Mouse (Mus musculus): ENCODE data around the gene Tjp3.
A peak's percentile ranks its signal among the peaks of the same experiment; 100 is the strongest.
"Not testable (repeated sequence)": the region's sequence is repeated elsewhere in the genome, so short reads cannot be mapped to it uniquely, and the experiment has no call there.

The Tjp3 gene

DNA sequence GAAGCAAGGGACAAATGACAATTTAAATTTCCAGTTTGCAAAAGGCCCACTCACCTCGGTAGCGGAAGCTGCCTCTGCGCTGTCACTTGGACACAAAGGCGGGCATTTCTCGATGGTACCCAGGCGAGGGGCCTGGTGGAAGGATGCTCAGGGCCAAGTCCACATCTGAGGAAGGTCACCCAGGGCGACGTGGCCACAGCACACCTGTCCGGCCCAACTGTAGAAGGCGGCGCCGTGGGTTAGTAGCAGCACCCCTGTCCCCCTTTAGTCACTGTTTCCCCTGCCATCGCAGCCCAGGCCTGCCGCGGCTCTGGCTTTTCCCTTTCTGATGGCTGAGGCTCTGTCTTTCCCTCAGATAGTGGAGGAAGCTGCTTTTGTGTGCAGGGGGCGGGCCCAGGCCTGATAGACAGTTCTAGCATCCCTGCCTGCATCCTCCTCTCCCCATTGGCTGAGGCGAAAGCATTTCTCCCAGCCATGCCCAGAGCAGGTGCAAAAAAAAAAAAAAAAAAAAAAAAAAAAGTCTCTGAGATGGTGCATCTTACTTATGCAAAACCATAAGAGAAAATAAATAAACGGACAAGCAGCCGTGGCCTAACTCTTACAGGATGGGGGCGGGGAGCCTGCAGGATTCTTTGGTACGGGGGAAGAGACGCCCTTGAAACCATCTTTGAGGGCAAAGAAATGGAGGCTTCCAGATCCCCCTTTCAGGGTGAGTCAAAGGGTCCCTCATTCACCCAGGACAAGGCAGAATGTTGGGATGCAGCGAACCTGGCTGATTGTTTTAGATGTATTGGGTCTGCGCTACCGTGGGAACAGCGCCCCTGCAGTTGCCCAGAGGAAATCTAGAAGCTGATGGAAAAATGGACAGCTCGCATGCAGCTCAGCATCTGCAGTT, 60.7 kb downstream of the Tjp3 start, which contains the start of gene Atcay:
Atcay (minus strand) TSS at position 396 of the 895 bp plus-strand sequence.
- peak; percentile 17 to 57 for DNase-seq

DNA sequence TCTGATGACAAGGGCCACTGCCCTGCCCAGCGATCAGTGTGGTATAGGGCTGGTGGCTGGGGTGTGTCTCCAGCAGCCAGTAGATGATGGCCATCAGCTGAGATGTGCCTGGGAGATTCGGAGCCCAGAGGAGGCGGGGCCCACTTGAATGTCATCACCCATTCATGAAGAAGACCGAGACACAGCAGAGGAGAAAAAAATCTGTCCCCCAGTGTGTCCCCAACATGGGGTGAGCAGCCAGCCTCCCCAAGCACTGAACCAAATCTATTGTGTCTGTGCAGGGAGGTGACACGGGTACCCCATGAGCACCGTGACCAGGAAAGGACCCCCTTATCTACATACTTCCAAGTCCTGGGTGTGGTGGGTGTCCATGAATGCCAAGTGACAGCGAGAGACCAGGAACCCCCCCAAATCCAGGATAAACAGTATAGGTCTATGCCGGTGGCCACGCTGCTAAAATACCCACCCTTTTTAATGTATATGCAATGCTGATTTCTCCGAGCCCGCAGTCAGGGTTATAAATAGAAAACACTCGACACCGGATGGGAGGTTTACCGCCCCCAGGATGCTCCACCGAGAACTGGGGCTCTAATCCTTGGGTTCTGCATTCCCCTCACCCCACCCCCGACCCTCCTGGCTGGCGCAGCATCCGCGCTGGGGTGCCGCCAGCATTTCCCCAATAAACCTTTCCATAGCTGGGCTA, 61.5 kb downstream of the Tjp3 start:
- DNase-seq = no peak

DNA sequence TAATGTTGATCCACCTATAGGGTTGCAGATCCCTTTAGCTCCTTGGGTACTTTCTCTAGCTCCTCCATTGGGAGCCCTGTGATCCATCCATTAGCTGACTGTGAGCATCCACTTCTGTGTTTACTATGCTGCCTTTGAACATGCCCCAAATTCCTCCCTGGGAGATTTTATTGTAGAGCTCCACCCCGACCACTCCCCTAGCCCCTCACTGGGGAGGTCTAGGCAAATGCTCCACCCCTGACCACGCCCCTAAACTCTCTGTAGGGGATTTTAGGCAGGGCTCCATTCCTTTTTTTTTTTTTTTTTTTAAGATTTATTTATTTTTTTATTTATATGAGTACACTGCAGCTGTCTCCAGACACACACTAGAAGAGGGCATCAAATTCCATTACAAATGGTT, 67.7 kb downstream of the Tjp3 start:
- not testable (repeated sequence) for DNase-seq
